Mouse (Mus musculus): ENCODE results near the gene Wnt8b.

- TF ChIP-seq POLR2A (IDR thresholded peaks at IDR 0.05; ENCODE audit: low read depth, low read length) (no peak), USF1 (IDR thresholded peaks at IDR 0.05; ENCODE audit: low read depth, low read length) (no peak), CTCF (conservative IDR thresholded peaks at IDR 0.05 in 1 of 2, IDR thresholded peaks at IDR 0.05 in 1 of 2; ENCODE audit: low read depth in 2 of 2, low read length in 2 of 2) (no peak), SMC3 (IDR thresholded peaks at IDR 0.05; ENCODE audit: low read depth, low read length) (no peak), HCFC1 (IDR thresholded peaks at IDR 0.05; ENCODE audit: low read depth, low read length) (no peak), ZC3H11A (IDR thresholded peaks at IDR 0.05; ENCODE audit: low read depth, low read length) (no peak), CHD2 (IDR thresholded peaks at IDR 0.05; ENCODE audit: low read length) (no peak)
These were observed 20.7 kb downstream of the Wnt8b start for GRCm38 (mm10) chr19:44513921-44514482.

Measured in CH12.LX (cell line).